19 mouse cellular contexts compared by ENCODE assay signal in genomic region chr10:43648186-43648585, GRCm38 (mm10).
DNase-seq lines count a peak whose midpoint lies in the region; ATAC-seq and TF ChIP-seq lines count a peak whose summit lies in the region.
"Had no signal": no experiment of that assay in that cellular context is flagged by ENCODE, and none has a peak within 500 bp of the region (broad histone marks: within the 10 kb centered on the region; RNA-seq: fewer than 3 reads in every experiment).

No protein-coding gene starts in this region.

- no peak overlapping the region for H3K4me2 ChIP-seq in forebrain, embryonic 16.5 days (ENCODE audit: low read length)
- no peak overlapping the region for H3K4me2 ChIP-seq in forebrain, embryonic 12.5 days
- no peak overlapping the region for H3K4me2 ChIP-seq in liver, embryonic 14.5 days (ENCODE audit: low read depth)
- H3K4me2 ChIP-seq: heart, embryonic 13.5 days; hindbrain, embryonic 12.5 days had no signal

- TF ChIP-seq CTCF in liver, embryonic 14.5 days (IDR thresholded peaks at IDR 0.05; ENCODE audit: low read depth), result no peak
- TF ChIP-seq CTCF in lung, adult 2 months (IDR thresholded peaks at IDR 0.05; ENCODE audit: insufficient read depth, low read length), result no peak

- WGBS in forebrain, embryonic 16.5 days, result 20% methylated on average over 5 of the region's 5 CpGs
- 44% methylated on average over 5 of the region's 5 CpGs for WGBS in forebrain, embryonic 12.5 days
- 69% methylated on average over 5 of the region's 5 CpGs for WGBS in liver, embryonic 14.5 days (ENCODE audit: insufficient replicate concordance)
- WGBS in lung, adult 2 months, result 79% methylated on average over 5 of the region's 5 CpGs

- no peak for TF ChIP-seq EP300 in liver, embryonic 14.5 days (IDR thresholded peaks at IDR 0.05; ENCODE audit: low read depth)

- peak; percentile 35 for DNase-seq in Muller cell, postnatal 12 days (ENCODE audit: inconsistent ontology term)
- DNase-seq in liver, embryonic 14.5 days (ENCODE audit: low read depth in 3 of 3, low spot score in 3 of 3), result no peak
- peak; percentile 59 for DNase-seq in retina, embryonic 14.5 days (ENCODE audit: low spot score)
- no peak for DNase-seq in layer of hippocampus, postnatal 10 days (ENCODE audit: low spot score in 2 of 2)
- no peak for DNase-seq in cerebellum, postnatal 10 days
- DNase-seq in lung, adult 2 months, result no peak
- DNase-seq: adrenal gland, adult 2 months; adrenal gland, postnatal 25 days; cerebellum, adult 8-10 months; cerebellum, postnatal 25 days; gastrocnemius, postnatal 36 days; heart, postnatal 4 days had no signal

- H3K36me3 ChIP-seq in forebrain, embryonic 16.5 days (ENCODE audit: control insufficient read depth, insufficient read depth), result no peaks in the 10 kb centered on the region
- no peaks in the 10 kb centered on the region for H3K36me3 ChIP-seq in forebrain, embryonic 12.5 days (replicated peaks)
- no peaks in the 10 kb centered on the region for H3K36me3 ChIP-seq in liver, embryonic 14.5 days (replicated peaks; ENCODE audit: control insufficient read depth, insufficient read depth, low read depth)
- H3K36me3 ChIP-seq: embryonic facial prominence, embryonic 10.5 days; heart, embryonic 13.5 days; hindbrain, embryonic 12.5 days had no signal

- peak; percentile 67 for ATAC-seq in forebrain, embryonic 16.5 days
- no peak for ATAC-seq in forebrain, embryonic 12.5 days (ENCODE audit: low FRiP score)
- ATAC-seq in liver, embryonic 14.5 days (ENCODE audit: insufficient read depth), result no peak
- ATAC-seq: hindbrain, embryonic 16.5 days; inflammation-experienced regulatory T-cells, adult 6 months had no signal

- TF ChIP-seq POLR2A in lung, adult 2 months (IDR thresholded peaks at IDR 0.05; ENCODE audit: borderline replicate concordance, extremely low read depth, low read depth, low read length), result no peak

- no peak overlapping the region for H3K27ac ChIP-seq in forebrain, embryonic 16.5 days (ENCODE audit: low read length)
- no peak overlapping the region for H3K27ac ChIP-seq in forebrain, embryonic 12.5 days
- H3K27ac ChIP-seq in liver, embryonic 14.5 days, result peak overlapping the region; percentile 47
- H3K27ac ChIP-seq: embryonic facial prominence, embryonic 10.5 days; heart, embryonic 13.5 days; hindbrain, embryonic 12.5 days had no signal

- no peaks in the 10 kb centered on the region for H3K27me3 ChIP-seq in forebrain, embryonic 16.5 days (replicated peaks; ENCODE audit: control insufficient read depth, insufficient read depth, low read length)
- H3K27me3 ChIP-seq in forebrain, embryonic 12.5 days, result no peaks in the 10 kb centered on the region
- H3K27me3 ChIP-seq in liver, embryonic 14.5 days (ENCODE audit: control insufficient read depth, insufficient read depth, low read length), result no peaks in the 10 kb centered on the region
- H3K27me3 ChIP-seq: heart, embryonic 13.5 days; hindbrain, embryonic 12.5 days had no signal

- no peak overlapping the region for H3K4me3 ChIP-seq in forebrain, embryonic 16.5 days (replicated peaks; ENCODE audit: low read length)
- no peak overlapping the region for H3K4me3 ChIP-seq in forebrain, embryonic 12.5 days (replicated peaks)
- no peak overlapping the region for H3K4me3 ChIP-seq in liver, embryonic 14.5 days (ENCODE audit: insufficient read depth in 1 of 2, low read depth in 2 of 2, low read length in 2 of 2)
- H3K4me3 ChIP-seq in lung, adult 2 months (replicated peaks; ENCODE audit: extremely low read depth, low read depth, low read length), result no peak overlapping the region
- H3K4me3 ChIP-seq: embryonic facial prominence, embryonic 10.5 days; heart, embryonic 13.5 days; hindbrain, embryonic 12.5 days had no signal

- H3K4me1 ChIP-seq in forebrain, embryonic 16.5 days (replicated peaks; ENCODE audit: control insufficient read depth, insufficient read depth, low read length), result peaks cover 10% of the 10 kb centered on the region; the same call in 1 of the 2 replicates
- peaks cover 5% of the 10 kb centered on the region; the same call in 1 of the 2 replicates for H3K4me1 ChIP-seq in forebrain, embryonic 12.5 days
- H3K4me1 ChIP-seq in liver, embryonic 14.5 days (replicated peaks; ENCODE audit: control insufficient read depth in 2 of 2, insufficient read depth in 2 of 2, low read length in 1 of 2), result peaks cover 35 to 45% of the 10 kb centered on the region in 2 experiments
- H3K4me1 ChIP-seq in lung, adult 2 months (ENCODE audit: control insufficient read depth, insufficient read depth, low read length), result no peaks in the 10 kb centered on the region
- H3K4me1 ChIP-seq: hindbrain, embryonic 12.5 days had no signal

- H3K9me3 ChIP-seq in forebrain, embryonic 16.5 days (ENCODE audit: control insufficient read depth, low read length), result no peaks in the 10 kb centered on the region
- H3K9me3 ChIP-seq in forebrain, embryonic 12.5 days, result no peaks in the 10 kb centered on the region
- H3K9me3 ChIP-seq in liver, embryonic 14.5 days (ENCODE audit: control insufficient read depth, low read length), result no peaks in the 10 kb centered on the region
- H3K9me3 ChIP-seq: heart, embryonic 13.5 days; hindbrain, embryonic 12.5 days had no signal

- no peak overlapping the region for H3K9ac ChIP-seq in forebrain, embryonic 16.5 days (replicated peaks; ENCODE audit: low read depth, low read length)
- no peak overlapping the region for H3K9ac ChIP-seq in forebrain, embryonic 12.5 days
- no peak overlapping the region; the same call in 1 of the 2 replicates for H3K9ac ChIP-seq in liver, embryonic 14.5 days (replicated peaks)
- H3K9ac ChIP-seq: heart, embryonic 13.5 days; hindbrain, embryonic 12.5 days had no signal

Comparison
In these comparisons a context has a peak if more than half of its experiments do, and no peak if none do; other contexts are left out.
1. DNase-seq: peak in Muller cell, postnatal 12 days (single experiment) and retina, embryonic 14.5 days (single experiment); none in liver, embryonic 14.5 days (0 of 3), layer of hippocampus, postnatal 10 days (0 of 2), cerebellum, postnatal 10 days (0 of 2) and lung, adult 2 months (single experiment).